Mouse (Mus musculus): ENCODE data around the gene Afap1l2. TPM values are rescaled to one million over a fixed set of nuclear protein-coding genes. Genes with fewer than 3 reads are reported as not detected.

The Afap1l2 gene
- polyA plus RNA-seq, 1 experiment = 2.3 TPM

- 78% methylated on average over 2 of the region's 2 CpGs for WGBS
- Histone ChIP-seq H3K27ac (ENCODE audit: insufficient read depth, low read depth, low read length) (no peak overlapping the region), H3K27me3 (ENCODE audit: control insufficient read depth, insufficient read depth, low read length) (no peaks in the 10 kb centered on the region; the same call in 1 of the 2 replicates), H3K36me3 (ENCODE audit: control insufficient read depth, insufficient read depth, low read length) (no peaks in the 10 kb centered on the region), H3K4me1 (ENCODE audit: control insufficient read depth, insufficient read depth, insufficient read length, low read length) (no peaks in the 10 kb centered on the region; the same call in 1 of the 2 replicates), H3K4me3 (ENCODE audit: low read depth, low read length) (no peak overlapping the region)
- TF ChIP-seq POLR2A (IDR thresholded peaks at IDR 0.05; ENCODE audit: low read depth, low read length) = no peak
- TF ChIP-seq CTCF (IDR thresholded peaks at IDR 0.05; ENCODE audit: extremely low read depth, insufficient read length, insufficient replicate concordance, low read depth, low read length) = no peak
Observed at GRCm38 (mm10) chr19:56999781-57000180, 8.2 kb downstream of the Afap1l2 start.

GRCm38 (mm10) chr19:56998910-56999309 lies 9.1 kb downstream of the Afap1l2 start:
- H3K4me3 ChIP-seq (ENCODE audit: low read depth, low read length) = no peak overlapping the region
- H3K27ac ChIP-seq (ENCODE audit: insufficient read depth, low read depth, low read length) = no peak overlapping the region
- H3K36me3 ChIP-seq (ENCODE audit: control insufficient read depth, insufficient read depth, low read length) = no peaks in the 10 kb centered on the region
- no peaks in the 10 kb centered on the region; the same call in 1 of the 2 replicates for H3K27me3 ChIP-seq (ENCODE audit: control insufficient read depth, insufficient read depth, low read length)
- H3K4me1 ChIP-seq (ENCODE audit: control insufficient read depth, insufficient read depth, insufficient read length, low read length) = no peaks in the 10 kb centered on the region; the same call in 1 of the 2 replicates
- TF ChIP-seq CTCF (IDR thresholded peaks at IDR 0.05; ENCODE audit: extremely low read depth, insufficient read length, insufficient replicate concordance, low read depth, low read length) (no peak), POLR2A (IDR thresholded peaks at IDR 0.05; ENCODE audit: low read depth, low read length) (no peak)
- WGBS = 76% methylated on average over 2 of the region's 2 CpGs

- TF ChIP-seq CTCF (IDR thresholded peaks at IDR 0.05; ENCODE audit: extremely low read depth, insufficient read length, insufficient replicate concordance, low read depth, low read length) = no peak
- no peak for TF ChIP-seq POLR2A (IDR thresholded peaks at IDR 0.05; ENCODE audit: low read depth, low read length)
- 33% methylated on average over 4 of the region's 4 CpGs for WGBS
- Histone ChIP-seq H3K4me1 (ENCODE audit: control insufficient read depth, insufficient read depth, insufficient read length, low read length) (no peaks in the 10 kb centered on the region; the same call in 1 of the 2 replicates), H3K36me3 (ENCODE audit: control insufficient read depth, insufficient read depth, low read length) (no peaks in the 10 kb centered on the region), H3K27me3 (ENCODE audit: control insufficient read depth, insufficient read depth, low read length) (no peaks in the 10 kb centered on the region; the same call in 1 of the 2 replicates), H3K4me3 (ENCODE audit: low read depth, low read length) (no peak overlapping the region), H3K27ac (ENCODE audit: insufficient read depth, low read depth, low read length) (no peak overlapping the region)
Observed at GRCm38 (mm10) chr19:56998331-56998730, 9.7 kb downstream of the Afap1l2 start.

- Histone ChIP-seq H3K4me1 (ENCODE audit: control insufficient read depth, insufficient read depth, insufficient read length, low read length) (no peaks in the 10 kb centered on the region; the same call in 1 of the 2 replicates), H3K27me3 (ENCODE audit: control insufficient read depth, insufficient read depth, low read length) (no peaks in the 10 kb centered on the region; the same call in 1 of the 2 replicates), H3K4me3 (ENCODE audit: low read depth, low read length) (no peak overlapping the region), H3K36me3 (ENCODE audit: control insufficient read depth, insufficient read depth, low read length) (no peaks in the 10 kb centered on the region), H3K27ac (ENCODE audit: insufficient read depth, low read depth, low read length) (no peak overlapping the region)
- WGBS = 13% methylated on average over 10 of the region's 10 CpGs
- TF ChIP-seq POLR2A (IDR thresholded peaks at IDR 0.05; ENCODE audit: low read depth, low read length) = no peak
- no peak for TF ChIP-seq CTCF (IDR thresholded peaks at IDR 0.05; ENCODE audit: extremely low read depth, insufficient read length, insufficient replicate concordance, low read depth, low read length)
Observed at GRCm38 (mm10) chr19:56997164-56997599, 10.8 kb downstream of the Afap1l2 start.

- Histone ChIP-seq H3K27me3 (ENCODE audit: control insufficient read depth, insufficient read depth, low read length) (no peaks in the 10 kb centered on the region; the same call in 1 of the 2 replicates), H3K4me3 (ENCODE audit: low read depth, low read length) (no peak overlapping the region), H3K4me1 (ENCODE audit: control insufficient read depth, insufficient read depth, insufficient read length, low read length) (no peaks in the 10 kb centered on the region; the same call in 1 of the 2 replicates), H3K27ac (ENCODE audit: insufficient read depth, low read depth, low read length) (no peak overlapping the region), H3K36me3 (ENCODE audit: control insufficient read depth, insufficient read depth, low read length) (no peaks in the 10 kb centered on the region)
- 72% methylated on average over 4 of the region's 4 CpGs for WGBS
- no peak for TF ChIP-seq POLR2A (IDR thresholded peaks at IDR 0.05; ENCODE audit: low read depth, low read length)
- TF ChIP-seq CTCF (IDR thresholded peaks at IDR 0.05; ENCODE audit: extremely low read depth, insufficient read length, insufficient replicate concordance, low read depth, low read length) = no peak
Observed at GRCm38 (mm10) chr19:56995441-56995840, 12.6 kb downstream of the Afap1l2 start.

- H3K36me3 ChIP-seq (ENCODE audit: control insufficient read depth, insufficient read depth, low read length) = no peaks in the 10 kb centered on the region
- TF ChIP-seq POLR2A (IDR thresholded peaks at IDR 0.05; ENCODE audit: low read depth, low read length) (no peak), CTCF (IDR thresholded peaks at IDR 0.05; ENCODE audit: extremely low read depth, insufficient read length, insufficient replicate concordance, low read depth, low read length) (no peak)
Observed at GRCm38 (mm10) chr19:56994653-56995052, 13.4 kb downstream of the Afap1l2 start.

GRCm38 (mm10) chr19:56993763-56994162 lies 14.3 kb downstream of the Afap1l2 start:
- Histone ChIP-seq H3K4me3 (ENCODE audit: low read depth, low read length) (no peak overlapping the region), H3K27ac (ENCODE audit: insufficient read depth, low read depth, low read length) (no peak overlapping the region), H3K27me3 (ENCODE audit: control insufficient read depth, insufficient read depth, low read length) (no peaks in the 10 kb centered on the region; the same call in 1 of the 2 replicates), H3K4me1 (ENCODE audit: control insufficient read depth, insufficient read depth, insufficient read length, low read length) (peaks cover 2% of the 10 kb centered on the region; the same call in 1 of the 2 replicates), H3K36me3 (ENCODE audit: control insufficient read depth, insufficient read depth, low read length) (no peaks in the 10 kb centered on the region)
- 78% methylated on average over 4 of the region's 4 CpGs for WGBS
- TF ChIP-seq POLR2A (IDR thresholded peaks at IDR 0.05; ENCODE audit: low read depth, low read length) (no peak), CTCF (IDR thresholded peaks at IDR 0.05; ENCODE audit: extremely low read depth, insufficient read length, insufficient replicate concordance, low read depth, low read length) (no peak)

More at GRCm38 (mm10) chr19:56994653-56995052, 13.4 kb downstream of the Afap1l2 start:
- H3K4me1 ChIP-seq (ENCODE audit: control insufficient read depth, insufficient read depth, insufficient read length, low read length) = peaks cover 2% of the 10 kb centered on the region; the same call in 1 of the 2 replicates
- WGBS = 76% methylated on average over 4 of the region's 4 CpGs
- H3K27me3 ChIP-seq (ENCODE audit: control insufficient read depth, insufficient read depth, low read length) = no peaks in the 10 kb centered on the region; the same call in 1 of the 2 replicates
- no peak overlapping the region for H3K27ac ChIP-seq (ENCODE audit: insufficient read depth, low read depth, low read length)
- H3K4me3 ChIP-seq (ENCODE audit: low read depth, low read length) = no peak overlapping the region

All from small intestine, adult 2 months (tissue).